In the genomic region with DNA sequence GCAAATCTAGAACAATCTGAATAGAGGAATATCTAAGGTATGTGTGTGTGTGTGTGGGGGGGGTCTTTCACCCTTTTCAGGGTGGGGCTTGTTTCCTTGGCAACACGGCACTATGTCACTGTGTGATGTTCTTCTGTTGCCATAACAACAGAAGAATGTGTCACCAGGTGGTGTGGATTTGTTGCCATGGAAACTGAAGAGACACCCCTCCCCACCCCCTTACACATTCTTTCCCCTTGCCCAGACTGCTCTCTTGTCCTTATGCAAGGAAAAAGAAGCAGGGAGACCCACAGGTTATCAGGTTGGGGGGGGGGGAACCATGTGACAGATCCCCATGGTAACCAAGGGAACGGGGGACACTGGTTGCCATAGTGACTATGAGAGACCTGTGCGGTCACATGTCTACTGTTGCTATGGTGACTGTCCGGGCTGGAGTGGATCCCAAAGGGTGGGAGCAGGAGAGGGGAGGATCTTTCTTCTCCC, we compare ENCODE assay signal across 9 mouse cellular contexts. TPM values are rescaled to one million over a fixed set of nuclear protein-coding genes. Genes with fewer than 3 reads are reported as not detected.
DNase-seq lines count a peak whose midpoint lies in the region; ATAC-seq and TF ChIP-seq lines count a peak whose summit lies in the region.
"Had no signal": no experiment of that assay in that cellular context is flagged by ENCODE, and none has a peak within 500 bp of the region (broad histone marks: within the 10 kb centered on the region; RNA-seq: fewer than 3 reads in every experiment).

No protein-coding gene starts in this region.

- H3K4me3 ChIP-seq in lung, postnatal 0 days (ENCODE audit: low read depth, low read length) = no peak overlapping the region
- H3K4me3 ChIP-seq in hindbrain, embryonic 14.5 days (replicated peaks; ENCODE audit: low read length) = no peak overlapping the region
- H3K4me3 ChIP-seq in limb, embryonic 11.5 days (ENCODE audit: low read depth, low read length) = no peak overlapping the region
- no peak overlapping the region for H3K4me3 ChIP-seq in kidney, embryonic 16.5 days (ENCODE audit: low read length)

- peaks cover 15% of the 10 kb centered on the region for H3K4me1 ChIP-seq in lung, postnatal 0 days (ENCODE audit: insufficient read depth, low read depth, low read length)
- H3K4me1 ChIP-seq in hindbrain, embryonic 14.5 days (replicated peaks; ENCODE audit: control insufficient read depth, insufficient read depth, low read length) = peaks cover 56% of the 10 kb centered on the region
- H3K4me1 ChIP-seq in limb, embryonic 11.5 days (ENCODE audit: control insufficient read depth, insufficient read depth, low read length) = peaks cover 53% of the 10 kb centered on the region
- H3K4me1 ChIP-seq in kidney, embryonic 16.5 days (ENCODE audit: insufficient read depth, low read length) = peaks cover 72% of the 10 kb centered on the region

- 28% methylated on average over 4 of the region's 4 CpGs for WGBS in lung, postnatal 0 days
- WGBS in hindbrain, embryonic 14.5 days = 3% methylated on average over 4 of the region's 4 CpGs
- WGBS in limb, embryonic 11.5 days = 26% methylated on average over 4 of the region's 4 CpGs
- 29% methylated on average over 4 of the region's 4 CpGs for WGBS in kidney, embryonic 16.5 days

- no peak for TF ChIP-seq CTCF in lung, postnatal 0 days (IDR thresholded peaks at IDR 0.05)

- H3K27ac ChIP-seq in lung, postnatal 0 days (ENCODE audit: low read length) = no peak overlapping the region
- peak overlapping the region; percentile 97 for H3K27ac ChIP-seq in hindbrain, embryonic 14.5 days
- peak overlapping the region; percentile 93 for H3K27ac ChIP-seq in limb, embryonic 11.5 days (replicated peaks; ENCODE audit: low read depth, low read length)
- no peak overlapping the region for H3K27ac ChIP-seq in kidney, embryonic 16.5 days (ENCODE audit: low read length)

- ATAC-seq in lung, postnatal 0 days = no peak
- peak; percentile 89 for ATAC-seq in hindbrain, embryonic 14.5 days (ENCODE audit: low FRiP score)
- ATAC-seq in limb, embryonic 11.5 days (ENCODE audit: insufficient number of reproducible peaks, low FRiP score, low TSS enrichment, low read depth) = 0 out of 2 replicates have a peak, but pooled peaks have one; percentile 0
- ATAC-seq in kidney, embryonic 16.5 days (ENCODE audit: low FRiP score, low TSS enrichment) = no peak

- no peaks in the 10 kb centered on the region for H3K36me3 ChIP-seq in lung, postnatal 0 days (ENCODE audit: insufficient read depth, low read length)
- H3K36me3 ChIP-seq in hindbrain, embryonic 14.5 days (replicated peaks; ENCODE audit: control insufficient read depth, insufficient read depth) = no peaks in the 10 kb centered on the region
- no peaks in the 10 kb centered on the region; the same call in 1 of the 2 replicates for H3K36me3 ChIP-seq in limb, embryonic 11.5 days (ENCODE audit: control insufficient read depth, insufficient read depth, low read length)
- H3K36me3 ChIP-seq in kidney, embryonic 16.5 days (ENCODE audit: insufficient read depth, low read length) = no peaks in the 10 kb centered on the region

- H3K9ac ChIP-seq in lung, postnatal 0 days (replicated peaks; ENCODE audit: low read depth) = no peak overlapping the region
- no peak overlapping the region for H3K9ac ChIP-seq in hindbrain, embryonic 14.5 days
- no peak overlapping the region for H3K9ac ChIP-seq in limb, embryonic 11.5 days (ENCODE audit: low read length)
- no peak overlapping the region for H3K9ac ChIP-seq in kidney, embryonic 16.5 days (replicated peaks; ENCODE audit: low read length)

- TF ChIP-seq EP300 in lung, postnatal 0 days (IDR thresholded peaks at IDR 0.05) = no peak

- peaks cover 11% of the 10 kb centered on the region; the same call in 1 of the 2 replicates for H3K27me3 ChIP-seq in lung, postnatal 0 days (replicated peaks; ENCODE audit: insufficient read depth, low read length)
- no peaks in the 10 kb centered on the region for H3K27me3 ChIP-seq in hindbrain, embryonic 14.5 days (ENCODE audit: control insufficient read depth, insufficient read depth, low read length)
- no peaks in the 10 kb centered on the region for H3K27me3 ChIP-seq in limb, embryonic 11.5 days (ENCODE audit: control insufficient read depth, insufficient read depth, low read length)
- peaks cover 12% of the 10 kb centered on the region; the same call in 1 of the 2 replicates for H3K27me3 ChIP-seq in kidney, embryonic 16.5 days (ENCODE audit: insufficient read depth, low read length)

- no peak overlapping the region for H3K4me2 ChIP-seq in lung, postnatal 0 days (replicated peaks; ENCODE audit: low read depth, low read length)
- peak overlapping the region; percentile 96 for H3K4me2 ChIP-seq in hindbrain, embryonic 14.5 days (replicated peaks)
- peak overlapping the region; percentile 95; the same call in 1 of the 2 replicates for H3K4me2 ChIP-seq in limb, embryonic 11.5 days (ENCODE audit: low read depth, severe bottlenecking)
- no peak overlapping the region for H3K4me2 ChIP-seq in kidney, embryonic 16.5 days (replicated peaks; ENCODE audit: low read depth, low read length)

- H3K9me3 ChIP-seq in lung, postnatal 0 days (ENCODE audit: low read length) = no peaks in the 10 kb centered on the region
- H3K9me3 ChIP-seq in hindbrain, embryonic 14.5 days (ENCODE audit: control insufficient read depth, low read length) = no peaks in the 10 kb centered on the region
- H3K9me3 ChIP-seq in limb, embryonic 11.5 days (ENCODE audit: control insufficient read depth, low read length) = no peaks in the 10 kb centered on the region
- H3K9me3 ChIP-seq in kidney, embryonic 16.5 days (ENCODE audit: low read length) = no peaks in the 10 kb centered on the region

- DNase-seq in lung, postnatal 0 days (ENCODE audit: low spot score) = peak; percentile 41
- DNase-seq in lung, postnatal 14 days = no peak
- peak; percentile 89 for DNase-seq in hindbrain, embryonic 14.5 days (ENCODE audit: low spot score)
- DNase-seq in limb, embryonic 11.5 days (ENCODE audit: low spot score) = peak; percentile 72
- DNase-seq in right cerebral cortex, postnatal 14 days = peak; percentile 74
- no peak for DNase-seq in spleen, postnatal 14 days (ENCODE audit: low spot score in 2 of 2)
- DNase-seq in adrenal gland, adult 18-20 months (ENCODE audit: low spot score in 2 of 2) = no peak

RNA-seq across cellular contexts. Expression of a gene that starts 5.4 kb away (rescaled TPM):
- polyA plus RNA-seq in lung, postnatal 0 days (2015; fragmentation: Nextera tagmentation; extraction: Ambion mirVana) = 1.4 and 3.1 TPM in 2 replicates
- polyA plus RNA-seq in hindbrain, embryonic 14.5 days (2014; fragmentation: Nextera tagmentation; extraction: Ambion mirVana) = 18.6 and 22.8 TPM in 2 replicates
- 21.0 and 24.3 TPM in 2 replicates for polyA plus RNA-seq in limb, embryonic 11.5 days (2014; fragmentation: Nextera tagmentation; extraction: Ambion mirVana)
- 10.2 and 10.3 TPM in 2 replicates for polyA plus RNA-seq in kidney, embryonic 16.5 days (2015; fragmentation: Nextera tagmentation; extraction: Ambion mirVana)
- total RNA-seq in adrenal gland, adult 18-20 months (2021) = under 1 TPM; 0.32 to 0.70 TPM

RNA-seq across cellular contexts. Expression of a gene that starts 17.4 kb away (rescaled TPM):
- 0.14 TPM in 1 of 2 replicates, not detected in the other for polyA plus RNA-seq in lung, postnatal 0 days (2015; fragmentation: Nextera tagmentation; extraction: Ambion mirVana)
- 0.33 and 1.3 TPM in 2 replicates for polyA plus RNA-seq in hindbrain, embryonic 14.5 days (2014; fragmentation: Nextera tagmentation; extraction: Ambion mirVana)
- polyA plus RNA-seq in limb, embryonic 11.5 days (2014; fragmentation: Nextera tagmentation; extraction: Ambion mirVana) = not detected in 2 replicates
- 0.19 and 0.37 TPM in 2 replicates for polyA plus RNA-seq in kidney, embryonic 16.5 days (2015; fragmentation: Nextera tagmentation; extraction: Ambion mirVana)
- total RNA-seq in adrenal gland, adult 18-20 months (2021) = not detected
- polyA plus RNA-seq: heart, embryonic 14.5 days had no signal

RNA-seq across cellular contexts. Expression of a gene that starts 31.2 kb away (rescaled TPM):
- polyA plus RNA-seq in lung, postnatal 0 days (2015; fragmentation: Nextera tagmentation; extraction: Ambion mirVana) = 33.2 and 34.5 TPM in 2 replicates
- polyA plus RNA-seq in hindbrain, embryonic 14.5 days (2014; fragmentation: Nextera tagmentation; extraction: Ambion mirVana) = 1.6 and 2.0 TPM in 2 replicates
- 2.8 and 3.1 TPM in 2 replicates for polyA plus RNA-seq in limb, embryonic 11.5 days (2014; fragmentation: Nextera tagmentation; extraction: Ambion mirVana)
- polyA plus RNA-seq in kidney, embryonic 16.5 days (2015; fragmentation: Nextera tagmentation; extraction: Ambion mirVana) = 23.4 and 28.2 TPM in 2 replicates
- total RNA-seq in adrenal gland, adult 18-20 months (2021) = 10 to 100 TPM; 33.3 to 48.4 TPM

RNA-seq across cellular contexts. Expression of a gene that starts 52.9 kb away (rescaled TPM):
- 3.1 and 4.7 TPM in 2 replicates for polyA plus RNA-seq in lung, postnatal 0 days (2015; fragmentation: Nextera tagmentation; extraction: Ambion mirVana)
- polyA plus RNA-seq in hindbrain, embryonic 14.5 days (2014; fragmentation: Nextera tagmentation; extraction: Ambion mirVana) = 3.3 and 5.1 TPM in 2 replicates
- 4.2 and 4.9 TPM in 2 replicates for polyA plus RNA-seq in limb, embryonic 11.5 days (2014; fragmentation: Nextera tagmentation; extraction: Ambion mirVana)
- polyA plus RNA-seq in kidney, embryonic 16.5 days (2015; fragmentation: Nextera tagmentation; extraction: Ambion mirVana) = 4.3 and 5.1 TPM in 2 replicates
- total RNA-seq in adrenal gland, adult 18-20 months (2021) = 10 to 100 TPM in 1 of 2 experiments, 1 to 10 TPM in 1; 7.4 to 12.4 TPM

Comparison
In these comparisons a context has a peak if more than half of its experiments do, and no peak if none do; other contexts are left out.
1. DNase-seq: peak in lung, postnatal 0 days (single experiment), hindbrain, embryonic 14.5 days (single experiment), limb, embryonic 11.5 days (single experiment) and right cerebral cortex, postnatal 14 days (single experiment); none in lung, postnatal 14 days (single experiment), spleen, postnatal 14 days (0 of 2) and adrenal gland, adult 18-20 months (0 of 2).
2. ATAC-seq: peak in hindbrain, embryonic 14.5 days (single experiment) and limb, embryonic 11.5 days (single experiment); none in lung, postnatal 0 days (single experiment) and kidney, embryonic 16.5 days (single experiment).
3. H3K27ac ChIP-seq: peak in hindbrain, embryonic 14.5 days (single experiment) and limb, embryonic 11.5 days (single experiment); none in lung, postnatal 0 days (single experiment) and kidney, embryonic 16.5 days (single experiment).
4. H3K4me2 ChIP-seq: peak in hindbrain, embryonic 14.5 days (single experiment) and limb, embryonic 11.5 days (single experiment); none in lung, postnatal 0 days (single experiment) and kidney, embryonic 16.5 days (single experiment).